Mouse (Mus musculus): Measurements from ENCODE around the gene Pabpn1.

Gene Pabpn1

DNA sequence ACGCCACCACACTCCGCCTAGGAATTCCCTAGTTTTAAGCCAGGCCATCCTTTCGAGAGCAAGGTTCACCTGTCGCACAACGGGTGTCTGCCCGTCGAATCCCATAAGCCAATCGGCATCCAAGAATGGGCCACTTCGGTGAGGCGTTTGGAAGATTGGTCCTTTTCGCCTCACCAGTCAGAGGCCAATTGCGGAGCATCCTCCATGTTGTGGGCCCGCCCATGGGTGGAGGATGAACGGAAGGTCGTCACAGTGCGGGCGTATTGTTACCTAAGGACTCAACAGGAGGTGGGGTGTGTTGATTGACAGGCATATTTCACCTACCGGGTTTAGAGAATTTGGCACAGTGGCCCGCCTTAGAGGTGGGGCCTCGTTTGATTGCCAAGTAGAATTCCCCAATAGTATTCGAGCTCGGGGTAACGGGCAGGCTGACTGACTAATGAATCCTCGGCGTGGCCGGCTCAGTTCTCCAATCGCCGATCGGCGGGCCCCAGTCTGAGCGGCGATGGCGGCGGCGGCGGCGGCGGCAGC is 1.4 kb downstream of the Pabpn1 start:
- DNase-seq (ENCODE audit: inconsistent ontology term) = peak; percentile 99

DNA sequence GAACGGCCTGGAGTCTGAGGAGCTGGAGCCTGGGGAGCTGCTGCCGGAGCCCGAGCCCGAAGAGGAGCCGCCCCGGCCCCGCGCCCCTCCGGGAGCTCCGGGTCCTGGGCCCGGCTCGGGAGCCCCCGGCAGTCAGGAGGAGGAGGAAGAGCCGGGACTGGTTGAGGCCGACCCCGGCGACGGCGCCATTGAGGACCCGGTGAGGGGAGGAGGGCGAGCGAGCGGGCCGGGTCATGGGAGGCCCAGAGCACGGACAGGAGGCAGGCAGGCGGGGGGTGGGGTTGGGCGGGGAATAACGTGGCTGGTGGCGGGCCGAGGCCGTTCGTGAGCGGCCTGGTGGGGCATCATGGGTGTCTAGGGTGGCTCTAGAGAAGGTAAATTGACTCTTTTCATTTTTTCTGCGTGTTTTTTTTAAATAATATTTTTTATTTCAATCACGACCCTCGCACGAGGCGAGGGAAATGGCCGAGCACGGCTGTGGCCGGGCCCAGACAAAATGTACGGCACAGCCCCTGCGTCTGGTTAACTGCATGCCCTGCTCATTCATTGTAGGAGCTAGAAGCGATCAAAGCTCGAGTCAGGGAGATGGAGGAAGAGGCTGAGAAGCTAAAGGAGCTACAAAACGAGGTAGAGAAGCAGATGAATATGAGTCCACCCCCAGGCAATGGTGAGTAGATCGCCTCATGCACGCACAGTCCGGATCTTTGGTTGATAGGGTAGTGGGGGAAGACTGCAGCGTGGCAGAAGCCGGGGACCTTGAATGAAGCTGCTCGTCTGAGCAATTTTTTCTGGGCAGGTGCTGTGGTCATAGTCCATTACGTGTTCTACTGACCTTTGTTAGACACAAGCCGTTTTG is 2.2 kb downstream of the Pabpn1 start:
- peak; percentile 77 for DNase-seq (ENCODE audit: inconsistent ontology term)

DNA sequence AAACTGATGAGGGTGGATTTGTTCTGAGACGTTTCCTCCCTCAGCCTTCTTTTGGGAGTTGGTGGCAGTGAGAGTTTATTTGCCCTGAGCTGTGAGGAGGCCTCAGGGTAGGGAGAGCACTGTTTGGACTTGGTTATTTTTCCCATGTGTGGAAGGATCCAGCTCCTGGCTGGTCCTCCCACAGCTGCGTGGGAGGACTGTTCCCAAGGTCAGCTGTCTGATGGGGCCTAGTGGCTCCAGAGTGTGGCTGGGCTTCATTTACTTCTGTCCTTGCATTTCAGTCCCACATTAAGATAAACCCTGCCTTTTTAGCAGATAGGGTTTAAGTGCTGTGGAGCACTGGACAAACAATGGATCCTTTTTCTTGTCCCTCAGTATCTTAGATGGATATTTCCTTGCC is 5.1 kb downstream of the Pabpn1 start:
- DNase-seq (ENCODE audit: inconsistent ontology term) = no peak

DNA sequence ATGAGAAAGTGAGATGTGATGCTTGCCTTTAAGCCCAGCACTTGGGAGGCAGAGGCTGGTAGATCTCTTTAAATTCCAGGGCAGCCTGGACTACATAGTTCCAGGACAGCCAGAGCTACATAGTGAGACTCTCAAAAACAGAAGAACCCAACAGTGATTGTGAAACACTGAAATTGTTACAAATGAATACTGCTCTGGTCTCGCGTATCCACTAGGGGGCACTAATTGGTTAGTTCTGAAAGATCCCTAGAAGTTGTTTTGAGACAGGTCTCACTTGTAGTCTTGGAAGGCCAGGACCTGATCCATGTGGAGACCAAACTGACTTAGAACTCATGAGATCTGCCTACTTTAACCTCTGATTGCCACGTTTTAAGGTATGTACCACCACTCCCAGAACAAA is 8.1 kb downstream of the Pabpn1 start:
- DNase-seq (ENCODE audit: inconsistent ontology term) = peak; percentile 73

DNA sequence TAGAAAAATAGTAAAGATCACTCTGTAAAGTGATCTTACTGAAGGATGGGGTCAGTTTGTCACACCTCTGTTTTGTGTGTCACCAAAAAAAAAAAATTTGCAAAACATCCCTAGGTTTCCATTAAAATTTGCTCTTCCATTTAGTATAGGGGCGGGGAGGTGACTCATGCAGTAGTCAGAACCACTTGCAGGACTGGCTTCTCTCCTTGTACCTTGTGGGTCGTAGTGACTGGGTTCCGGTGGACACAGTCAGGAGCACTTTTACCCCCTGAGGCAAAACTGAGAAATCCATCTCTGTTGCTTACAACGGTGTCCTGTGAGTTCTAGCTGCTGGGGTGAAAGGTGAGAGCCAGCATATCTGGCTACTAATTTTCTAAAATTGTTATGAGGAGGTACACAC is 11.3 kb downstream of the Pabpn1 start:
- no peak for DNase-seq (ENCODE audit: inconsistent ontology term)

DNA sequence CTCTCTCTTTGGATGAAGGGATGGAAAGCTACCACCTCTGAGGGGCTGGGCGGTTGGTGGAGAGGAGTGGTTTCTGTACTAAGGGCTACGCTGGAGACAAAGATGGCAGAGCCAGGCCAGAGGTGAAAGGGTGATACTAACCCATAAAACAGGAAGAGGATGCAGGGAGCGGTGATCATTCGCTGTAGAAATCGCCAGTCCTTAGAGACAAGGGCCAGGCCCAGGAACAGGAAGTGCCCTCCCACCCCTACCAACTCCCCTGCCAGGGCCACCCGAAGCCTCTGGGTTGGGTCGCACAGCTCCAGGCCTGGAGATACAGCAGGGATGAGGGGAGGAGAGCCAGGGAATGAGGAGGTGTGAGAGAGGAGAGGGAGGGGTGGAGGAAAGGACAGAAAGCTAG is 16.4 kb downstream of the Pabpn1 start:
- DNase-seq (ENCODE audit: inconsistent ontology term) = no peak

DNA sequence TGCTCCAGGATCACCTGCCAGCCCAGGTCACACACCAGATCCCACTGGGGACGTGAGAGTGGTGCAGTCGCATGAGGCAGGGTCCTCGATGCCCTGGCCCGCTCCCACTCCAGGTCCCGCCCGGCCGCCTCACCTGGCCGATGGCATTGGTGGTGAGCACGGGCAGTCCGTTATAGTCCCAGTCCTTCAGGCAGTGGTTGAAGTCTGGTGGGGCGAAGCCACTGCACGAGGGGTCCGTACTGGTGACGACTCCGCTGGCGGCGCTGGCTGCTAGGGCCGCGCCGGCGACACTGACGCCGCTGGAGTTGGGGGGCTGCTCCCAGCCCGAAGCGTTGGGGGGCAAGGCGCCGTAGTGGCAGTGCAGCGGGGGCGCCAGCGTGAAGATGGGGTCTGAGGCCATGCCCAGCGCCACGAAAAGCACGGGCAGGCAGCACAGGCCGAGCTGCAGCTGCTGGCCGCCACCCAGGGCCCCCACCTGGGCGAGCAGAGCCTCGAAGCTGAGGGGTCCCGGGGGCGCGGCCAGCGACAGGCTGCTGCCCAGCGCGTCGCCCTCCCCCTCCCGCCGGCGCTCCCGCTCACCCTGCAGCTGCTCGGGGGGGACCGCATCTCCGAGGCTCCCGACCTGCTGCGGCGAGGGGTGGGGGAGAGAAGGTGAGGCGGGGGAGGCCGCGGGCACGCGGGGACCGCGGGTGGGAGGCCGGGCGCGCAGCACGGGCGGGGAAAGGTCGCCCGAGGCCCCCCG is 20.0 kb downstream of the Pabpn1 start:
- DNase-seq (ENCODE audit: inconsistent ontology term) = no peak

DNA sequence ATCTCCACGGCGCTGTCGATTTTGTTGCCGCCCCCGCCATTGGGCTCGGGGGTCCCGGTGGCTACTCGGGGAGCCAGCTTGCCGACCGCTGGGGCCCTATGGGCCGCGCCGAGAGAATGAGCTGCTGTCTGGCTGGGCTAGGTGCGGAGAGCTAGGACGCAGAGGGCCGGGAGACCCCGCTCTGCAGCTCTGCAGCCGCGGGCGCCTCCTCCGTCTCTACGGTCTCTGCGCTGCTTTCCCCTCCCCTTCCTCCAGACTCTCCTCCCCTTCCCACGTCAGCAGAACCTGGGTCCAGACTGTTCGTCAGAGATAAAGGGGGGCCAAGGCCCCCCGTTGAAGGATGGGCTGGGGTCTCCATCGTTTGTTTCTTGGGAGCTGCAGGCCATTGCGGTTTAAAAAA is 20.6 kb downstream of the Pabpn1 start, which contains the start of gene Slc22a17:
Gene Slc22a17, minus strand, starts transcription at position 247 of the 400 bp plus-strand sequence.
- DNase-seq (ENCODE audit: inconsistent ontology term) = peak; percentile 75

DNA sequence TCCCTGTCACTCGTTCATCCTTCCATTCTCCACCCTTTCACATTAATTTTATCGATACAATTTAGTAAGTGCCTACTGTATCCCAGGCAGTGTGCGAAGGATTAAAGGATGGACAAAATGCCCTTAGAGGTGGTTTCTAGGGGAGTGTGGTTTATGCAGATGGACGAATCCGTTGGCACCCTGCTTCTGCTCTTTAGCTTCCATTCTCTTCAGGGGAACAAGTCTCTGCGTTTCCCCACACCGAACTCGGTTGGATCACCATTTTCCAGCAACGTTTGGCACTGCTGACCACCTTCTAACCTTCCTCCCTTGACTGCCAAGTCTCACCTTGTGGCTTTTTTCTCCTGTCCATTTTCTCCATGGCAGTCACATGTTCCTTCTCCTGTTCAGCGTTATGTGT is 21.0 kb downstream of the Pabpn1 start:
- DNase-seq (ENCODE audit: inconsistent ontology term) = no peak

DNA sequence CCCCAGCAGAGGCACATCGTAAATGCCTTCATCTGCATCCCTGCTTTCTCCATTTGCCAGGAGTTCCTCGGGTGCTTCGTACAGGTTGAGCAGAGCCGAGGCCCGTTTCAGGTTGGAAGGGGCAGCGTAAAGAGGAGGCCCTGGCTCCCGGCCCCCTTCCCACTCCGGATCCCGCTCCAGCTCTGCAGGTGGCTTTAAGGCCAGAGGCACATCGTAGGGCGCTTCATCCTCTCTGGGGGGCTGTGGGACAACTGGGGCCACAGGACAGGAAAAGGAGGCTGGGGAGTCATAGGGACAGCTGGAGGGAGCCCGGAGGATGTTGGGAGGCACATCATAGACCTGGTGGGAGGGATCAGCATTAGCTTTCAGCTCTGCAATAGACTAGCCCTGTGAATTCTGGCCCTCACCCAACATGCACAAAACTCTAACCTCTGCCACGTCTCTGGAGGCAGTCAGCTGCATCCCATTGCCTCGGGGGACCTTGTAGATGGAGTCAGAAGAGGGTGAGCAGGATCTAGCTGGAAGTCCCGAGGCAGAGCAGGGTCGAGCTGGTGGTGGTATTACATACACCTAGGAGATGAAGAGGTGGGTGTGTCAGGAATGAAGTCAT is 27.9 kb downstream of the Pabpn1 start:
- DNase-seq (ENCODE audit: inconsistent ontology term) = no peak

DNA sequence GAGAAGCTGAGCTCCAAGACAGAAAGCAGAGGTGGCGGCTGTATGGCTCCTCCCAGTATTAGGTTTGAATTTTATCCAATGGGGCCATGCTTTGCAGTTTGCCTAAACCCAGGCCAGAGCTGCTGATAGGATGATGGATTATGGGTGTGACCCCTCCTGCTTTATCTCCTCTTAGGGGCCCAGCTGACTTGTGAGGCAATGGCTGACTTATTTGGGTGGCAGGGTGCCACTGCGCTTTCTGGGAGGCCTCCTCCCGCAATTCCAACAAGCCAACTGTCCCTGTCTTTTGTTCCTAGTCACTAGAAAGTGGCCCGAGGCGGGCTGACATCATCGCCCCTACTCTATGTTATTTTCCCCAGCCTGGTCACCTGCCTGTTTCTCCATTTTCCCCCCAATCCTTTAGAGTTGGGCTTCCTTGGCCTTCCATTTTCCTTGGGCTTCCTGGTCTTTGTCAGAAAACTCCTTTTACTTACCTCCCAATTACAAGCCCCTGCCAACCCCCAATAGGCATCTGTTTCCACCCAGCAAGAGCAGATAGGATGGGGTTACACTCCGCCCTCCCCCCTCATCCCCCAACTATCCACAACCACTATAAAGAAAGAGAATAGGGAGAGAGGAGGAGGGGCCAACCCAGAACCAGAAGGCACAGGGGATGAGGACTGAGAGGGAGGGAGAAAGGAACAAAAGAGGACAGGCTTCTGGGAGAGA is 32.5 kb downstream of the Pabpn1 start:
- DNase-seq (ENCODE audit: inconsistent ontology term) = no peak

DNA sequence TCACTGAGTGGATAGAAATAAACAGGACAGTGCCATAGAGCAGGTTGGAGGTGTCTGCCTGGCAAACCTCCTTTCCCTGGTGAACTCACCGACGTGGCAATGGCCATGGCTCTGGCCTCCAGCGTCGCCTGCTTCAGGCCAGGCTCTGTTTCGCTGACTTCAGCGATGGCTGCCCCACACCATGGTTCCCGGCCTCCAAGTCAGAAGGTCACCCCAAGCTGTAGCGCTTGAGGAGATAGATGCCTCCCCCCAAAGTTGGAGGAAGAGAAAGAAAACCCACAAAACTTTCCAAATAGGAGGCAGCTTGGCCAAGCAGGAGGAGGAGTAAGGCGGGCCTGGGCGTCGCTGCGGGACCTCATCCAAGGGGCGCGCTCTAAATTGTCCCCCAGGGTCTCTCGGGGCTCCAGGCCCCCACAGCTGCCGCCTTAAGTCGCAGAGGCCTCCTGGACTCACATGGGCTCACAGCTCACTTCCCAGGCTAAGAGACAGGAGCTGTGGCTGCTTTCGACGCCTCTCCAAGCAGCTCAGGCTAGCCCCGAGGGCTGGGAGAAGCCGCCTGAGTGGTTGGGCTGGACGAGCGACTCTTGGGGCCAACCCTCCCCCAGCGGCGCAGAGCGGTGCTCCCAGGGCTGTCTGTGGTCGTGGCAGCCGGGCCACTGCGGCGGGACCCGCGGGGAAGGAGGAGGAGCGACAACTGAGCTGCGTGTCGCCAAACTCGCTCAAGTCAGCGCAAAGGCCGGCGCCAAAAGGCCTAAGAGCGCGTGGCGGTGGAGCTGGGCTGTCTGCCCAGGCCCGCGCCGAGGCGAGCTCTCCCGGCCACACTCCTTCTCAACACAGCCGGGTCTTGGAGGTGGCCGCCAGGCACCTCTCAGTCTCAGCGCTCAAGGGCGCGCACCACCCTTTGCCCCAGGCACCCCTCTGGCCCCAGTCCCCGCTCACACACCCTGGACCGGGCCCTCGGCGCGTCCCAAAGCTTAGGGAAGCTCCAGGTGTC is 33.3 kb downstream of the Pabpn1 start, which contains the start of gene Efs:
Gene Efs, minus strand, starts transcription at position 778 of the 994 bp plus-strand sequence.
- peak; percentile 64 for DNase-seq (ENCODE audit: inconsistent ontology term)

DNA sequence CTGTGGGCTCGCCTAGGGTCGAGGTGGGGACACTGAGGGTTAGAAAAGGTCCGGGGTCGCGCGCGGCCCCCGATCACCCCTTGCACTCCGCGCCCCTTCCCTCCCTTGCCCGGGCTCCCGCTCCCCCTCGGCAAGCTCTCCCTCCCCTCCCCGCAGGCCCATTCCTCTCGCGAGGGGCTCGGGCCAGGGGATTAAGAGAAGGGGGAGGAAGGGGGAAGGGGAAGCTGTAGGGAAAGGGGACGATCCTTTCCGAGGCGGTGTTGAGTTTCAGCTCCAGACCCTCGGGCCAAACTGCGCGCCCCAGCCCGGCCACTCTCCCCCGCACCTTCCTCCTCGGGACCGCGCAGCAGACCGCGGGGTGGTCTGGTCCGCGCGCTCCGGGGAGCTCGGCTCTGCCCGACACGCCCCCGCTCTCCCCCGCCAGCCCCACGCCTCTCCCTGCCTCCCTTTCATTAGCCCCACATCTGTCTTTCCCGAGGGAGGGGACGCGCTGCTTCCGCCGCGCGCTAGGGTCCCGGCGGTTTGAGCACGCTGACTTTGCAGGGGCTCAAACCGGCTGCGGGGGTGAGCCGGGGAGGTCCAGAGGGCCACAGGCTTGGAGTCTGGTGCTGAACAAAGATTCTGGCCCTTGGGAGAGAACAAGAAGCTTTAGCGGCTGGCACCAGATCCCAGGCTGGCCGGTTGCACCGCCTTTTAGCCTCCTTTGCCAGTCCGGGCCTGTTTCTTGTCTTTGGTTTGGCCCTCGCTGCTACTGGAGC is 34.3 kb downstream of the Pabpn1 start:
- peak; percentile 49 for DNase-seq (ENCODE audit: inconsistent ontology term)

DNA sequence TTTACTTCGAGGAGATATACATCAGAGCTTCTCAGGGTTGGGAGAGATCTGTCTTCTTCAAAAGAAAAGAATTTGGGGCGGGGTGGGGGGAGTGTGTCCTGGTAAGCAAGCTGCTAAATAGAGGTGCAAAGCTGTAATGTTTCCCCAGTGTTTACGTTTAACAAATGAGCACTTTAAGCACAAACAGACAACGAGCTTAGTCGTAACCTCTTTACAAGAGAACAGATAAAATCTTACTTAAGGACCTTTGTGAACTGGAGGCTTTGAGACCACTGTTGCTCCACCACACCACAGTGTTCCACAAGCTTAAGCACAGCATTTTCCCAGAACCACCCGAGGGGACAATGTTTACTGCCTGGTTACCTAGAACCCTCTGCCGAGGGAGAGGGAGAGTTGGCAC is 35.0 kb downstream of the Pabpn1 start:
- DNase-seq (ENCODE audit: inconsistent ontology term) = no peak

DNA sequence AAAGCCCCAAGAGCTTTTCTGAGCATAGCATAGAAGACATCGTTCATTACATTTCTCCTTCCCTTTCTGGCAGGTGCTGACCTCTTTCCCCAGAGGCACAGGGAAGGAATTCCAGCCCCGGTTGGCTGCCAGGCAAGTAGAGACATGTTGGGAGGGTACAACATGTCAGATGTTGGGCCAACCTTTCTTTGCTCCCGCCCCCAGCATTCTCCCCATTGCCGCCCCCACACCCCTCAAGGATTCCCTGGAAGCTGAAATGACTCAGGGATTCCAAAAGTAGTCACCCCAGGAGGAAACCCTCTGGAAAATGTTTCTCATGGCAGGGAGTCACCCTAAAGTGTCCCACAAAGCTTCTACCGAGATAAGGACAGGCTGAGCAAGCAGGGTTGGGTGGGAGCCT is 37.5 kb downstream of the Pabpn1 start:
- peak; percentile 85 for DNase-seq (ENCODE audit: inconsistent ontology term)

DNA sequence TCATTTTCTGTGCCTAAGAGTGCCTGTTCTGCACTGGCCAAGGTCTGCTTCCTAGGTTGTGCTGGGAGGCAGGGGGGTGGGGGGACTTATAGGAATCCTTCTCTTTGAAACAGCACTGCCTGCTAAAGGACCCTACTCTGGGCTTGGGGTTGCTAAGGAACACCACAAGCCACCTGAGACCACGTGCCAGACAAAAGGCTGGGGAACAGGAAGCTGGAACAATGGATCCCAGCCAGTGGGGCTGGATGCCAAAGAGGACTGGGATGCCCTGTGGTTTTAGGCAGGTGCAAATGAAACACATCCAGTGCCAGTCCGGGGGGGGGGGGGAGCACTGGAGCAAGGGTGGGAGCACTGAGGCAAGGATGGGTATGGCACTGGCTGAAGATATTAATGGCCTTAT is 38.1 kb downstream of the Pabpn1 start:
- DNase-seq (ENCODE audit: inconsistent ontology term) = peak; percentile 43

DNA sequence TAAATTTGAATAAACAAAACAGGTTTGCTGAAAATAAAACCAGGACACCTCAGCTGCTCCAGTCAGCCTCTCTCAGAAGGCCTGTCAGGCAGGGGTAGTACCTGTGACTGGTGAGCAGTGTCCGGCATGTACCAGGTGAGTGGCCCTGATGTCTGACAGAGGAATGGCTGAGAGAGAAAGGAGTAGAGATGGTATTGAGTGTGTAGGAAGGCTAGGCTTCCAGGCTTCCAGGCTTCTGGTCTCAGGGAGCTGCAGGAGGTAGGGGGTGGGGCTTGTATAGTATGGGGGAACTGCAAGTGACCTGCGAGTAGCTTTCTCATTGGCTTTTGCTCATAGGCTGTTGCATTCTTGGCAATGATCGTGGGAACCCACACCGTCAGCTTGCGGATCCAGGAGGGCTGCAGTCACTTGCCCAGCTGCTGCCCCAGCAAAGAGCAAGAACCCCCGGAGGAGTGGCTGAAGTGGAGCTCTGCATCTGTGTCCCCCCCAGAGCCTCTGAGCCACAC is 40.4 kb downstream of the Pabpn1 start, which contains the start of gene Il25:
Gene Il25, plus strand, starts transcription at position 51 of the 506 bp plus-strand sequence.
- DNase-seq (ENCODE audit: inconsistent ontology term) = peak; percentile 22

DNA sequence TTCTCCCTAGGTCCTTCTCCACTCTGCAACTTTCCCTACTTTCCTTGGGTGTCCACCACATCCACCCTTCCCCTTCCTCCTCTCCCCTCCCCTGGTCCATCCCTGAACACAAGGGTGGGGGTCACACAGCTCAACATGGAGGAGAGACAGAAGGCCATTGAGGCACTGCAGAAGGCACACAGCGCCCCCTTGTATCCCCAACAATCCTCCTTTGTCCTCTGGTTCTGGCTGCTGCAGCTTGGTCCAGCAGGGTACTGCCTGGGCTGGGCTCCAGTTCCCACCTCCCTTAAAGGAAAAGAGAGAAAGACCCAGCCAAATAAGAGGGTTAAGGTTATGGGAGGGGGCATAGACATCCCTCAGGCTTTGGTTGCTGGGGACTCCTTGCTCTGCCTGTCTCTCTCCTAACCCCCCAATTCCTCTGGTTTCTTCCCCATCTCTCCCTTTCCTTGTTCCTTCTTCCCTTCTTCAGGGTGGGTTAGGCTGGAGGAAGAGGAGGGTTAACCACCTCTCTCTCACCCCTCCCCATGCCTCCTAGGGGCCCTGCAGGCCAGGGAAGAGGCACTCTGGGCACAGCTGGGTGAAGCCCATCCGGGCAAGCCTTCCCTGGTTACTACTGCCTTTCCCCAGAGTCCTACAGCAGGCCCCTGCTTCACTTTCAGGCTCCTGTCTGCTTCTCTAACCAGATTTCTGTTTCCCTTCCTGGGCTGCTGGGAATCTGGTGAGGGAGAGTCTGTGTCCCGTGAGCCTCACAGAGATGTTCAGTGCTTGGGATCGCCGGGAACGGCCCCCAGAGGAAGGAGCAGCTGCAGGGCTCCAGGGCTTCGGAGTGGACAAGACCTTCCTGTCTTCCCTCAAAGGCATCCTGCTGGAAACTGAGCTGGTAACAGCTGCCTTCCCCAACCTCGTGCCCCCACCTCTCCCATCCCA is 43.9 kb downstream of the Pabpn1 start, which contains the start of gene Cmtm5:
Gene Cmtm5, plus strand, starts transcription at position 358 of the 927 bp plus-strand sequence.
- DNase-seq (ENCODE audit: inconsistent ontology term) = no peak

All from Muller cell, postnatal 12 days (primary cell).